Mouse (Mus musculus) embryonic facial prominence, embryonic 10.5 days (tissue): ENCODE data around the gene Cdh23. TPM values are rescaled to one million over a fixed set of nuclear protein-coding genes. Genes with fewer than 3 reads are reported as not detected.

Experiments used
- DNase-seq: peaks from one replicate; pipeline ENCODE4 v3.0.0-alpha.2; 2017; ENCODE audit warnings: low spot score
- H3K27ac ChIP-seq: fragments of 300-500 bp; sonication (generic); replicated peaks from 2 replicates; pipeline ENCODE4 v1.5.1; 2016; ENCODE audit warnings: mild to moderate bottlenecking
- H3K27me3 ChIP-seq: fragments of 300-500 bp; sonication (generic); replicated peaks from 2 replicates; pipeline ENCODE4 v1.6.1; 2016; ENCODE audit warnings: low read depth, mild to moderate bottlenecking; ENCODE audit not compliant: poor library complexity, severe bottlenecking
- H3K36me3 ChIP-seq: fragments of 300-500 bp; sonication (generic); replicated peaks from 2 replicates; pipeline ENCODE4 v1.6.1; 2016; ENCODE audit warnings: mild to moderate bottlenecking, moderate library complexity
- H3K4me1 ChIP-seq: fragments of 300-500 bp; sonication (generic); 2 replicates; pipeline ENCODE4 v1.6.1; 2016
- H3K4me3 ChIP-seq: fragments of 300-500 bp; sonication (generic); 2 replicates; pipeline ENCODE4 v1.5.1; 2016; ENCODE audit warnings: mild to moderate bottlenecking, moderate library complexity
- H3K9me3 ChIP-seq: fragments of 300-500 bp; sonication (generic); 2 replicates; pipeline ENCODE4 v1.6.1; 2016; ENCODE audit warnings: mild to moderate bottlenecking
- WGBS: fragments of 180-500 bp; shearing (Covaris S2); methylation state at CpG from one replicate; pipeline ENCODE4 v1.1.7; 2016; 5-methylcytosine and 5-hydroxymethylcytosine counted together
- polyA plus RNA-seq: library from polyadenylated mRNA; unstranded; fragments of >200 nt; fragmentation: Nextera tagmentation; extraction: Ambion mirVana; gene quantifications from 2 replicates; pipeline ENCODE4 v1.2.1, GENCODE M21; 2016

Cdh23 gene
- polyA plus RNA-seq, 1 experiment from 2014 or later: 0.29 TPM

DNA sequence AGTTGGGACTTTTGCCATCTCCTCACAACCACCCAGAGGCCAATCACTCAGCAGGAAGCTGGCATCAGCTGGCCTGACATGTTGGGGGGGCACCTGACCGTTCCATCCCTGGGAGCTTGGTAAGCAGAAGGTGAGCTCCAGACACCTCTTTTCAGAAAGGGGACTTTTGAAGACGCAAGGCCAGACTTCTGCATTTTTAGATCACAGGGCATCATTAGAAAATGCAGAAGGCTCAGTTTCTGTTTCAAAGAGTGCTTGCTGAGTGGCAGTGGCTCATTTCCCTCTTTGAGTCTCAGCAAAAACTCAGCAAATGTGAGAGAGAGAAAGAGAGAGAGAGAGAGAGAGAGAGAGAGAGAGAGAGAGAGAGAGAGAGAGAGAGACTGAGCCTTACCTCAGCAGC, 8.8 kb upstream of the Cdh23 start:
- Histone ChIP-seq H3K4me3 (no peak overlapping the region), H3K4me1 (no peaks in the 10 kb centered on the region), H3K9me3 (no peaks in the 10 kb centered on the region), H3K27me3 (no peaks in the 10 kb centered on the region), H3K36me3 (no peaks in the 10 kb centered on the region), H3K27ac (no peak overlapping the region)
- no peak for DNase-seq
- 72% methylated on average over 2 of the region's 2 CpGs for WGBS

DNA sequence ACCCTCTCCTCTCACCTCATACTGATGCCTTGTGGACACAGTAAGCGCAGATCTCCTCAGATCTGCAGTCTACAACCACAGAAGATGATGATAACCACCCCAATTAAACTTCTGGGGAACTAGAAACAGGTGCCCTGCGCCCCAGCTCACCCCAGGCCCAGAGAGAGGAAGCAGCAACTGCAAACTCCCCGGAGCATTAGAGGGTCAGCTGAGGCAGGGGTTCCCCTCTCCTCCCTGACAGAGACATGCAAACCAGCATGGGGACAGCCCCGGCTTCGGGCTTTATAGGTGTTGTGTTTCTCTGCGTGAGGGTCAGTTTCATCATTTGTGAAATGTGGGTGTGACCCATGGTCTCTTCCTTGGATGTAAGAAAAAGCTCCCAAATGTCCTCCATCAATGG, 1.5 kb upstream of the Cdh23 start:
- DNase-seq: no peak
- WGBS: 84% methylated on average over 6 of the region's 6 CpGs
- Histone ChIP-seq H3K9me3 (no peaks in the 10 kb centered on the region), H3K4me1 (peaks cover 14% of the 10 kb centered on the region), H3K4me3 (no peak overlapping the region), H3K36me3 (no peaks in the 10 kb centered on the region), H3K27me3 (peaks cover 18% of the 10 kb centered on the region; the same call in 1 of the 2 replicates), H3K27ac (no peak overlapping the region)

DNA sequence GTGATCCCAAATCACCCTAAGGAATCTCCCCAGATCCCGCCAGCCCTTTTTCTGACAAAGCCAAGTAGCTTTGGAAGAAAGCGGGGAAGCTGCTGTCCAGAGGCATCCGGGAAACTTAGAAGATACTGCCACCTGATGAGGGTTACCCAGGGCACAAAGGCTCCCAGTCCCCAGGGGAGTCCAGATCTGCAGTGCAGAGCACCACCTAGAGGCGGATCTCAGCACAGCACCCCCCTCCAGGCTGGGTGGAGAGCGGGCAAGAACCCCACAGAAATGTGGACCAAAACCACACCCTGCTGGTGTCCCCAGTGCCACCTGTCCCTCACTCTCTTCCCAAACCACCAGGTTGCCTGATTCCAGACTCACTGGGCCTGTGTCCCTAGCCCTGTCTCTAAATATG, 685 bp upstream of the Cdh23 start:
- no peak overlapping the region for H3K4me3 ChIP-seq
- no peak overlapping the region for H3K27ac ChIP-seq
- WGBS: 15% methylated on average over 5 of the region's 5 CpGs
- no peaks in the 10 kb centered on the region for H3K36me3 ChIP-seq
- H3K4me1 ChIP-seq: peaks cover 15% of the 10 kb centered on the region
- no peaks in the 10 kb centered on the region for H3K9me3 ChIP-seq
- H3K27me3 ChIP-seq: peaks cover 18% of the 10 kb centered on the region; the same call in 1 of the 2 replicates
- DNase-seq: peak; percentile 70

DNA sequence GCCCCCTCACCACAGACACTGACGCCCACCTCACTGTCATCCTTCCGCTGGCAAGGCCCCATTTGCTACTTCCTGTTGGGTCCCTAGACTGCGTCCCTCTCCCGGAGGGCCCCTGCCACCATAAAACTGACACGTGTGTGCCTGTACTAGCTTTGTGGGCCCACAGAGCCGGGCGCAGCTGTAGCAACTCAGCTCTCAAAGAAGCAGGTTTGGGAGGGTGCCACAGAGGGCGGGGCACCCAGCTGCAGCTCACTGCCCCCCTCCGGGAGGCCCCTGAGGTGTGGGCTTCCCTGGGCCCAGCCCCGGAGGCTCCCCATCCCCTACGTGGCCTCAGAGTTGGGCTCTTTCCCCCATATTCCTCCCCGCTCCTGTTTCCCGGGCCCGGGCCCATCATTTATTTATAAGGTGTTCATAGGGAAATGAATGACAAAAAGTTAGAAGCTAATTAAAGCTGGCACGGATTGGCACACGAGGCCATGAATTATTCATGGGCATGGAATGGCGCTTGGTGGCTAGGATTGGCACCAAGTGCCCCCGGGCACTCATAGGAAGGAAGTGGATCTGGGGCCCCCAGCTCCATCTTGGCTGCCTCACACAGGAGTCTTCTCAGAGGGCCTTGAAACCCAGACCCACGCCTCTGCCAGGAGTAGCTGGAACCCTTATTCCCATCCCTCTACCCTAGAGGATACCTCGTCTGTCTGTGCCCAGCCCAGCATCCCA, 4.5 kb downstream of the Cdh23 start:
- Histone ChIP-seq H3K27me3 (peaks cover 49% of the 10 kb centered on the region), H3K9me3 (no peaks in the 10 kb centered on the region), H3K4me1 (peaks cover 23% of the 10 kb centered on the region), H3K36me3 (no peaks in the 10 kb centered on the region), H3K27ac (no peak overlapping the region), H3K4me3 (no peak overlapping the region)
- 84% methylated on average over 20 of the region's 20 CpGs for WGBS
- DNase-seq: no peak

DNA sequence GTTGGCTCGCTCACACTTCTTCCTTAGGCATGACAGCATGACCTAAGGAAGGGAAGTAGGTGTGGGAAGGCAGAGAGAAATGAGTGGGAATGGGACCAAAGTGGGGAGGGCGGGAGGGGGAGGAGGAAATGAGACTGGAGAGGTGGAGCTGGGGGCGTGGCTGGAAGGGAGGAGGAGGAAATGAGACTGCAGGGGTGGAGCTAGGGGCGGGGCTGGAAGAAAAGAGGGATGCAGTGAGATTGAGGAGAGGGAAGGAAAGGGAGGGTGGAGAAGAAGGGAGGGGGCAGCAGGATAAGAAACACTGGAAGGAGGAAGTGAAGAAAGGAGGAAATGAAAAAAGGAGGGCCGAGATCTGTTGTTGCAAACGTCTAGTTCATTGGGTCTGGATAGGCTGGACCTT, 5.3 kb downstream of the Cdh23 start:
- no peak overlapping the region for H3K27ac ChIP-seq
- WGBS: 49% methylated on average over 6 of the region's 6 CpGs
- H3K36me3 ChIP-seq: no peaks in the 10 kb centered on the region
- H3K27me3 ChIP-seq: peaks cover 57% of the 10 kb centered on the region
- DNase-seq: no peak
- no peaks in the 10 kb centered on the region for H3K9me3 ChIP-seq
- no peak overlapping the region for H3K4me3 ChIP-seq
- H3K4me1 ChIP-seq: peaks cover 32% of the 10 kb centered on the region

DNA sequence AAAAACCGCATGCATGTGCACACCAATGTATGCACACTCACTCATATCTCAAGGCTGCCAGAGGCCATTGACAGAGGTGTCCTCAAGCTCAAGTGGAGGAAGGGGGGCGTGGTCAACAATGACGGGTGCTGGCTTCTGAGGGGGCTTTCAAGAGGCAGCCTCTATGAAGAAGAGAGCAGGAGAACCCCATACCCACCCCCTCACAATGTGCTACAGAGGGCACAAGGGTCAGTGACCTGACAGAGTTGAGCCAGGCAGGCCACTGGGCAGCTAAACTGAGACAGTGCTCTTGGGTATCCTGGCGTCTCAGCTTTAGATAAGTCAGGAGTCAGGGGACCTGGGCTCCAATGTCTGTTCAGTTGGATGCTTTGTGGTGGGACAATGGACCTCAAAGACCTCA, 6.9 kb downstream of the Cdh23 start:
- peaks cover 39% of the 10 kb centered on the region for H3K4me1 ChIP-seq
- H3K9me3 ChIP-seq: no peaks in the 10 kb centered on the region
- no peak for DNase-seq
- WGBS: 74% methylated on average over 4 of the region's 4 CpGs
- H3K27ac ChIP-seq: no peak overlapping the region
- H3K36me3 ChIP-seq: no peaks in the 10 kb centered on the region
- H3K4me3 ChIP-seq: no peak overlapping the region
- H3K27me3 ChIP-seq: peaks cover 73% of the 10 kb centered on the region

DNA sequence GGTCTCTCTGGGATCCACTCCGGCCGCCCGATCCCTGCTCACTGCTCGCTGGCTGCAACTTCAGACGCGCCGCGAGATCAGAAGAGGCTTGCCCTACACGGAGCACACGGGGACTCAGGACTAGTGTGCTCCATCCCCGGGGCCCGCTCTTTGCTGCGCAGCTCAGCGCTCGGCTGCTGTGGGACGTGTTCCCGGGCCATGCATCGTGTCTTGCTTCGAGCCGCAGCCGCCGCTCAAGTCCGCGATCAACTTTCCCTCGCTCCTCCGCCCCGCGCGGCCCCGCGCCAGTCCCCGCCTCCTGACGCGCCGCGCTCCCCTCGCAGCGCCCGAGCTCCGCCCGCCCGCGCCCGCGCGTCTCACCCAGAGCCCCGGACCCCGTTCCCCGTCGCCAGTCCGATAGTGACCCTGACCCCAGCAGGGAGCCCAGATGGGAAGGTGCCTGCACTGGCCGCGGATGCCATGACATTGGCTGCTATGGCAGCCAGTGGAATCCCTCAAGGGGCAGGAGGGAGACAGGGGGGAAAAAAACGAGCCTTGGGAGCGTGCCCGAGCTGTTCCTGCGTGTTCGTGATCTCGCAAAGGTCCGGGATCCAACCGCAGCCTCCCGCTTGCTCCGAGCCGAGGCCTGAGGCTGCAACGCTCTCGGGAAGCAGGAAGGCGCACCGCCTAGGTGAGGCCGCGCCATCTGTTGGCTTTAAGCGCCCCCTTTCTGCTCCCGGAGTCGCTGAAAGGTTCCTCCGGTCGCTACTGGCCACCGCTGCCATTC, 9.1 kb downstream of the Cdh23 start:
- Histone ChIP-seq H3K4me1 (peaks cover 24% of the 10 kb centered on the region), H3K27ac (peak overlapping the region; percentile 7; the same call in 1 of the 2 replicates), H3K36me3 (no peaks in the 10 kb centered on the region), H3K4me3 (peak overlapping the region; percentile 71), H3K9me3 (no peaks in the 10 kb centered on the region), H3K27me3 (peaks cover 92% of the 10 kb centered on the region)
- peak; percentile 72 for DNase-seq
- WGBS: under 1% methylated on average over 76 of the region's 76 CpGs

DNA sequence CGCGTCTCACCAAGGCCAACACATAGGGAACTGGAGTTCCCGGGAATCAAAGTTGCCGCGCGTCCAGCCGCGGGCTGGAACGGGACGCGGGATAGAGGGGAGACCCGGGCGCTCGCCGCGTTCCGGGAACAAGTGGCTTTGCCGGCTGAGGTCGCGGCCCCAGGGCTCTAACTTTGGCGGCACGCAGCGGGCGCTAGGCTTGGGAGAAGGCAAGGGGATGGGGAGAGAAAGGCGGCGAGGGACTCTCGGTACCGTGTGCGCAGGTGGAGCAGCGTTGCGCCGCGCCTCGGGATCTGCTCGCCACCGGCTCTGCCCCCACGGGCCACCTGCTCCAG, 9.7 kb downstream of the Cdh23 start:
- Histone ChIP-seq H3K27me3 (peaks cover 90% of the 10 kb centered on the region), H3K27ac (no peak overlapping the region), H3K4me3 (peak overlapping the region; percentile 71), H3K9me3 (no peaks in the 10 kb centered on the region), H3K4me1 (peaks cover 24% of the 10 kb centered on the region), H3K36me3 (no peaks in the 10 kb centered on the region)
- DNase-seq: peak; percentile 41
- under 1% methylated on average over 37 of the region's 37 CpGs for WGBS

DNA sequence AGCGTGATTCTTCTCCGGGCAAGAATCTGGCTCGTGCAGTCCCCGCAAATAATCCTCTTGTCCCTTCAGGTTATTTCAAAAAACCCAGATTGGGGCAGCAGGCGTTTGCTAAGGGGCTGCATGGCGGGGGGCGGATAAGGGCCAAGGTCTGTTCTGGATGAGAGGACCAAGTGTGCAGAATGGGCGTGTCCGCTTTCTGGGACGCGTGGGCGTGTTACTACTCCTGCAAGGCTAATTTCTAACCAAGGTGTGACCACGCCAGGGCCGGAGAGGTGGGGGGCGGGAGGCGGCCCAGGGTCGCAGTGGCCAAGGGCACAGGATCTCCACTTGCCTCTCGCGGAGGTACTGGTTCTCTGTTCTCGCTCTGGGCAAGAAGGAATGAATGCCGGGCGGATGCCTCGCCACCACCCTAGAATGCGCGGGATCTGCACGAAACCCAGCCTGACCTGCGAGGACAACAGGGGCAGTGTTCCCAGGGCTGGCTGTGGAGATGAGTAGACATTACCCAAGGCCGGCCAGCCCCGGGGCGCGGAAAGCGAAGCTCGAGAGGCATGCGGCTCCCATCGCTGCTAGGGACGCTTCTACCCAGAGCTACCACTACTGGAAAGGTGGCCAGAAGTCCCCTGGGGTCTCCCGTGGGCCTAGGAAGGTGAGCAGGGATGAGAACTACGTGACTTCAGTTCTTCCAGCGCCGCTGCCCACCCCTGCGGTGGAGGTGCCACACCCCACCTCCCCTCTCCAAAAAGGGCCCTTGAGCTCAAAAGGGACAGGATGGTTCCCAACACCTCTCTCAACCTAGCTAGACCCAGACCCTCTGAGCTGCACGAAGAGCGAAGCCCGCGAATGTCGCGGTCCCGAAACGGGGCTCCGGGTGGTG, 10.3 kb downstream of the Cdh23 start:
- Histone ChIP-seq H3K4me1 (peaks cover 24% of the 10 kb centered on the region), H3K36me3 (no peaks in the 10 kb centered on the region), H3K9me3 (no peaks in the 10 kb centered on the region), H3K27me3 (peaks cover 85% of the 10 kb centered on the region), H3K4me3 (peak overlapping the region; percentile 71), H3K27ac (no peak overlapping the region)
- WGBS: 6% methylated on average over 50 of the region's 50 CpGs
- DNase-seq: peak; percentile 37

DNA sequence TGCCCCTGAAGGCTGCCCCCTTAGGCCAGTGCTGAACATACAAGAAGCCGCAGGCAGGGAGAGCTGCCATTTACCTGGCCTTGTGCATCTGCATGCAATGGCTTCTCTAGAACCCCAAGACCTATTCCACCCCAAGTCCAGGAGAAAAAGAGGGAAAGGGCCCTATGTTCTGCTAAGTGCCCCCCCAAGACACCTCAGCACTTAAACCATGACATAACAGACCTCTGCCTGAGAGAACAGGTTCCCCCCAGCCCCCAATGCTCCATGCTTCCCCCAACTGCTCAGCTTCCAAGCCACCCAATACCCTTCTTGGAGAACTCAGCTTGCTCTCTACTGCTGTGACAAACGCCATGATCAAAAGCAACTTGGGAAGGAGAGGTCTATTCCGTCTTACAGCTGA, 17.4 kb downstream of the Cdh23 start:
- Histone ChIP-seq H3K27ac (no peak overlapping the region), H3K27me3 (peaks cover 19% of the 10 kb centered on the region), H3K4me3 (no peak overlapping the region), H3K9me3 (no peaks in the 10 kb centered on the region), H3K36me3 (no peaks in the 10 kb centered on the region), H3K4me1 (0 out of 2 replicates have a peak, but pooled peaks cover 3% of the 10 kb centered on the region)
- WGBS: 80% methylated on average over 3 of the region's 3 CpGs
- no peak for DNase-seq

DNA sequence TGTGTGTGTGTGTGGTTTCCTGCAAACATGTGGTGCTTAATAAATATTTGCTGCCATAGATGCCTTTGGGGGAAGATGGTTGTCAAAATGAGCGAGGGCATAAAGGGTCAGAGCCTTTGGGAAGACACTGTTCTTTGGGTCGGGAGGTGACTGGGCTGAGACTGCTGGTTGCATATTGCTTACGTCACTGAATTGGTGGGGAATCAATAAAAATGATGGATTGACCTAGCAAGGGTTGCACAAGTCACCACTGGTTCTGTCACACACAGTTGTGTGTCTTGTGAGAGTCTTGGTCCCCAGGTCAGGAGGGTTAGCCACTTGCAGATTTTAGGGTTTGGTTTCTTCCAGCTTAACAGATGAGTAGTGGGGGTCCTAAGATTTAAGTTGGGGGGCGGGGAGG, 19.0 kb downstream of the Cdh23 start:
- no peak overlapping the region for H3K4me3 ChIP-seq
- no peak for DNase-seq
- peaks cover 5% of the 10 kb centered on the region; the same call in 1 of the 2 replicates for H3K27me3 ChIP-seq
- 73% methylated on average over 4 of the region's 4 CpGs for WGBS
- 0 out of 2 replicates have a peak, but pooled peaks cover 3% of the 10 kb centered on the region for H3K4me1 ChIP-seq
- H3K9me3 ChIP-seq: no peaks in the 10 kb centered on the region
- no peak overlapping the region for H3K27ac ChIP-seq
- H3K36me3 ChIP-seq: no peaks in the 10 kb centered on the region

DNA sequence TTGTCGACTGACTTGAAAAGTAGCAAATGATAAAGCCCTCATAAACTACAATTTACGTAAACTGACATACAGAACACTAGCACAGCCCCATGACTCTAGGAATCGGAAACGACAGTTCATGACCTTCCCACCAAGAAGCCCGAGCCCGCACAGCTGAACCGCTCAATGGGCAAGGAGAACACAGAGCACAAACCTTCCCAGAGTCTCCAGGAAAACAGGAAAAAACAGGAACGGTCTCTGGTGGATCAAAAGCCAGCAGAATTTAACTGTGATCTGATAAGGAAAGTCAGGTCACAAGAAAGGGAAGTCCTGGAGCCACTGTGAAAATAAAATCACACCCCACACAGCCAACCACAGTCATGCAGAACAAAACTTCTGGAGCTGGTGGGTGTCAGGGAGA, 26.1 kb downstream of the Cdh23 start:
- Histone ChIP-seq H3K27ac (no peak overlapping the region), H3K4me1 (no peaks in the 10 kb centered on the region), H3K9me3 (no peaks in the 10 kb centered on the region), H3K27me3 (no peaks in the 10 kb centered on the region), H3K36me3 (no peaks in the 10 kb centered on the region), H3K4me3 (no peak overlapping the region)
- WGBS: 76% methylated on average over 8 of the region's 8 CpGs
- no peak for DNase-seq
